Mouse (Mus musculus) spleen, embryonic (tissue): ENCODE measurements at regions not wholly inside any gene's neighbourhood (a gene's known extent, or its start where the extent isn't known, plus 50 kb on each side); places are given as distances from the start of the nearest gene placed in this dataset.

Experiments used
- CTCF ChIA-PET: fragments of 350-600 bp; sonication (Branson Sonifier 250); formaldehyde crosslinking; loops from one replicate; lab custom pipeline; 2022; lab: Charles Lee

GRCm38 (mm10) chr5:133113183-133113582 is 570.0 kb upstream of the Auts2 start:
- CTCF ChIA-PET: no interaction called here

GRCm38 (mm10) chr5:133106691-133107354 is 563.7 kb upstream of the Auts2 start:
- CTCF ChIA-PET: no interaction called here

GRCm38 (mm10) chr5:133096340-133096739 is 553.2 kb upstream of the Auts2 start:
- CTCF ChIA-PET: no interaction called here

GRCm38 (mm10) chr5:133084859-133085258 is 541.7 kb upstream of the Auts2 start:
- CTCF ChIA-PET: no interaction called here

GRCm38 (mm10) chr5:133080751-133081150 is 537.6 kb upstream of the Auts2 start:
- CTCF ChIA-PET: no interaction called here

- CTCF ChIA-PET: no interaction called here
These were observed 535.8 kb upstream of the Auts2 start for GRCm38 (mm10) chr5:133078916-133079315.

GRCm38 (mm10) chr5:133078390-133078789 is 535.2 kb upstream of the Auts2 start:
- CTCF ChIA-PET: no interaction called here

GRCm38 (mm10) chr5:133073317-133073716 is 530.2 kb upstream of the Auts2 start:
- CTCF ChIA-PET: no interaction called here

- CTCF ChIA-PET: no interaction called here
These were observed 527.0 kb upstream of the Auts2 start for GRCm38 (mm10) chr5:133070141-133070540.

- CTCF ChIA-PET: no interaction called here
These were observed 519.3 kb upstream of the Auts2 start for GRCm38 (mm10) chr5:133062481-133062880.

- CTCF ChIA-PET: no interaction called here
These were observed 504.3 kb upstream of the Auts2 start for GRCm38 (mm10) chr5:133047456-133047855.

- CTCF ChIA-PET: interaction anchor here (0.6 kb wide), 1 partner anchor 24 kb away, joined by 3 read pairs; no protein-coding TSS in a partner anchor
These were observed 502.5 kb upstream of the Auts2 start for GRCm38 (mm10) chr5:133045637-133046036.

- CTCF ChIA-PET: no interaction called here
These were observed 484.4 kb upstream of the Auts2 start for GRCm38 (mm10) chr5:133027590-133027989.

GRCm38 (mm10) chr5:133025121-133025520 is 482.0 kb upstream of the Auts2 start:
- CTCF ChIA-PET: no interaction called here

GRCm38 (mm10) chr5:133020821-133021220 is 477.7 kb upstream of the Auts2 start:
- CTCF ChIA-PET: no interaction called here

- CTCF ChIA-PET: no interaction called here
These were observed 477.0 kb upstream of the Auts2 start for GRCm38 (mm10) chr5:133020116-133020515.

- CTCF ChIA-PET: no interaction called here
These were observed 467.8 kb upstream of the Auts2 start for GRCm38 (mm10) chr5:133010624-133011575.

- CTCF ChIA-PET: no interaction called here
These were observed 439.7 kb upstream of the Auts2 start for GRCm38 (mm10) chr5:132982866-132983265.

GRCm38 (mm10) chr5:132979013-132979412 is 435.9 kb upstream of the Auts2 start:
- CTCF ChIA-PET: no interaction called here

GRCm38 (mm10) chr5:132975303-132975932 is 432.3 kb upstream of the Auts2 start:
- CTCF ChIA-PET: interaction anchor here (0.7 kb wide), 1 partner anchor 9 kb away, joined by 21 read pairs; no protein-coding TSS in a partner anchor

GRCm38 (mm10) chr5:132974876-132975275 is 431.7 kb upstream of the Auts2 start:
- CTCF ChIA-PET: interaction anchor here (0.7 kb wide), 1 partner anchor 9 kb away, joined by 21 read pairs; no protein-coding TSS in a partner anchor

- CTCF ChIA-PET: no interaction called here
These were observed 427.9 kb upstream of the Auts2 start for GRCm38 (mm10) chr5:132971046-132971445.
